Mouse (Mus musculus): Measurements from ENCODE around the gene Esr2. TPM values are rescaled to one million over a fixed set of nuclear protein-coding genes. Genes with fewer than 3 reads are reported as not detected.
A peak's percentile ranks its signal among the peaks of the same experiment; 100 is the strongest.
"Not testable (repeated sequence)": the region's sequence is repeated elsewhere in the genome, so short reads cannot be mapped to it uniquely, and the experiment has no call there.

Esr2 gene
- polyA plus RNA-seq (2016; fragmentation: Nextera tagmentation; extraction: Ambion mirVana) = 0.07 and 0.24 TPM in 2 replicates

- H3K27me3 ChIP-seq (ENCODE audit: insufficient read depth, poor library complexity, severe bottlenecking) = peaks cover 22% of the 10 kb centered on the region
- peak; percentile 60 for DNase-seq (ENCODE audit: low spot score)
- peak within 1 kb of the TSS; percentile 40; the same call in 1 of the 2 replicates for H3K27ac ChIP-seq
- H3K4me3 ChIP-seq = peak within 1 kb of the TSS; percentile 60
- no peaks in the 10 kb centered on the region for H3K9me3 ChIP-seq
- no peaks in the 10 kb centered on the region for H3K36me3 ChIP-seq
- WGBS = under 1% methylated on average over 39 of the region's 39 CpGs
- peaks cover 9% of the 10 kb centered on the region for H3K4me1 ChIP-seq (replicated peaks)
Measured at GRCm38 (mm10) chr12:76177000-76177863, at the start of gene Esr2. TSS of gene Esr2 (minus strand) at chr12:76177259.

GRCm38 (mm10) chr12:76222104-76222503 lies 45.0 kb upstream of the Esr2 start:
- 55% methylated on average over 4 of the region's 8 CpGs for WGBS

GRCm38 (mm10) chr12:76216716-76217115 lies 39.7 kb upstream of the Esr2 start:
- no peak for DNase-seq (ENCODE audit: low spot score)
- Histone ChIP-seq H3K36me3 (no peaks in the 10 kb centered on the region), H3K4me3 (no peak overlapping the region), H3K27ac (no peak overlapping the region), H3K4me1 (replicated peaks) (peaks cover 8% of the 10 kb centered on the region), H3K9me3 (no peaks in the 10 kb centered on the region), H3K27me3 (ENCODE audit: insufficient read depth, poor library complexity, severe bottlenecking) (no peaks in the 10 kb centered on the region)
- 69% methylated on average over 11 of the region's 11 CpGs for WGBS

More at GRCm38 (mm10) chr12:76222104-76222503, 45.0 kb upstream of the Esr2 start:
- not testable (repeated sequence) for H3K27me3 ChIP-seq (ENCODE audit: insufficient read depth, poor library complexity, severe bottlenecking); DNase-seq (ENCODE audit: low spot score); H3K4me3 ChIP-seq; H3K9me3 ChIP-seq; H3K36me3 ChIP-seq; H3K27ac ChIP-seq; H3K4me1 ChIP-seq (replicated peaks)

DNA sequence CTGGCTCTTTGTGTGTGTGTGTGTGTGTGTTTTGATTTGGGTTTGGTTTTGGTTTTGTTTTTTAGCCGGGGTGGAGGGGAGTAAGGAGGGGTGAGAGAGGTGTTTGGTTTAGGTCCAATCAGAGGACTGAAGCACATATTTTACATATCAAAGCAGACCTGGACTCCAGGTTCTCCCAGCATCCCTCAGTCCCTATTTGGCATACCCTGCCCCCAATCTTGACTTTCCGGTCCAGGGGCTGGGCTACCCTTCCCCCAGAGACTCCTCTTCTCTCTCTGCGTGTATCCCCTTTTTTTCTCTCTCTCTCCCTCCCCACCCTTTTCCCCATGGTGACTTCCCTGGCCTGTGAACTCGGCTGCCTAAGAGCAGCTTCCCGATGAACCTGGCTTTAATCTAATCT lies 38.1 kb upstream of the Esr2 start:
- Histone ChIP-seq H3K27me3 (ENCODE audit: insufficient read depth, poor library complexity, severe bottlenecking) (no peaks in the 10 kb centered on the region), H3K36me3 (no peaks in the 10 kb centered on the region), H3K27ac (no peak overlapping the region), H3K9me3 (no peaks in the 10 kb centered on the region), H3K4me1 (replicated peaks) (peaks cover 8% of the 10 kb centered on the region), H3K4me3 (no peak overlapping the region)
- WGBS = 21% methylated on average over 5 of the region's 5 CpGs
- DNase-seq (ENCODE audit: low spot score) = no peak

GRCm38 (mm10) chr12:76209429-76209974 lies 32.4 kb upstream of the Esr2 start:
- Histone ChIP-seq H3K4me1 (replicated peaks) (no peaks in the 10 kb centered on the region), H3K36me3 (no peaks in the 10 kb centered on the region), H3K4me3 (no peak overlapping the region), H3K9me3 (no peaks in the 10 kb centered on the region), H3K27ac (no peak overlapping the region), H3K27me3 (ENCODE audit: insufficient read depth, poor library complexity, severe bottlenecking) (no peaks in the 10 kb centered on the region)
- DNase-seq (ENCODE audit: low spot score) = no peak
- 94% methylated on average over 5 of the region's 5 CpGs for WGBS

DNA sequence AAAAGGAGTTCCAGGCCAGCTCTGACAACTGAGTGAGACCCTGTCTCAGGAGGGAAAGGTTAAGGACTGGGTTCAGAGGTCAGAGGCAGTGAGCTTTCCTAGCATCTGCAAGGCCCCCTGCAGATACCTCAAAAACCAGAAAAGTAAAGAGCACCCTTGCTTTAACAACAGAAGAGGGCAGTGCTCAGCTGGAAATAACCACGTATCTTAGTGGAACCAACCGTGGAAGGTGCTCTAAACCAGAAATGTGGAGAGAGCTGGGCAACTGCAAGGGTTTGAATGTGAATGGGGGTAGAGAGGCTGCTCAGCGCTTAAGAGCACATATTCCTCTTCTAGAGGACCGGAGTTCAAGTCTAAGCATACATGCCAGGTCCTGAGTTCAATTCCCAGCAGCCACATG lies 23.3 kb upstream of the Esr2 start:
- Histone ChIP-seq H3K9me3 (no peaks in the 10 kb centered on the region), H3K4me1 (replicated peaks) (peaks cover 14% of the 10 kb centered on the region), H3K4me3 (no peak overlapping the region), H3K36me3 (no peaks in the 10 kb centered on the region), H3K27me3 (ENCODE audit: insufficient read depth, poor library complexity, severe bottlenecking) (peaks cover 9% of the 10 kb centered on the region; the same call in 1 of the 2 replicates), H3K27ac (no peak overlapping the region)
- WGBS = 70% methylated on average over 4 of the region's 4 CpGs
- no peak for DNase-seq (ENCODE audit: low spot score)

GRCm38 (mm10) chr12:76197071-76197470 lies 20.0 kb upstream of the Esr2 start:
- peaks cover 23% of the 10 kb centered on the region for H3K27me3 ChIP-seq (ENCODE audit: insufficient read depth, poor library complexity, severe bottlenecking)
- H3K9me3 ChIP-seq = no peaks in the 10 kb centered on the region
- peak overlapping the region; percentile 76; the same call in 1 of the 2 replicates for H3K27ac ChIP-seq
- no peaks in the 10 kb centered on the region for H3K36me3 ChIP-seq
- H3K4me3 ChIP-seq = peak overlapping the region; percentile 53
- 38% methylated on average over 8 of the region's 8 CpGs for WGBS
- peaks cover 18% of the 10 kb centered on the region for H3K4me1 ChIP-seq (replicated peaks)
- peak; percentile 29 for DNase-seq (ENCODE audit: low spot score)

DNA sequence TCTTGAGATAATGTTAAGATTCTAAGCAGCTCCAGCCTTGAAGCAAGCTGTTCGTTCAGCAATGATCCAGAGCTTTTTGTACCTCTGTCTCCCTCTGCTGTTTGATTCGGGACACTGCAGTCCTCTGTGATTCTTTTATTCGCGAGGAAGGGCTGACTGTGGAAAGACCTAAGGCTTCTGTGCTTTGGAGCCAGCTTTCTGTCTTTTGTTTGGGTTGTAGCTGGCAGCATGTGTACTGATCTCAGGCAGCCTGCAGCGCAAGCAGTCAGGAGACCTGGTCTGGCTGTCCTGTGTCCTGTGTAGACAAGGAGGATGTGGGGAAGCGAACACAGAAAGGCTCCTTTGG lies 19.6 kb upstream of the Esr2 start:
- Histone ChIP-seq H3K4me3 (peak overlapping the region; percentile 53), H3K36me3 (no peaks in the 10 kb centered on the region), H3K9me3 (no peaks in the 10 kb centered on the region), H3K4me1 (replicated peaks) (peaks cover 18% of the 10 kb centered on the region), H3K27me3 (ENCODE audit: insufficient read depth, poor library complexity, severe bottlenecking) (peaks cover 23% of the 10 kb centered on the region), H3K27ac (peak overlapping the region; percentile 76)
- peak; percentile 82 for DNase-seq (ENCODE audit: low spot score)
- 7% methylated on average over 6 of the region's 6 CpGs for WGBS

DNA sequence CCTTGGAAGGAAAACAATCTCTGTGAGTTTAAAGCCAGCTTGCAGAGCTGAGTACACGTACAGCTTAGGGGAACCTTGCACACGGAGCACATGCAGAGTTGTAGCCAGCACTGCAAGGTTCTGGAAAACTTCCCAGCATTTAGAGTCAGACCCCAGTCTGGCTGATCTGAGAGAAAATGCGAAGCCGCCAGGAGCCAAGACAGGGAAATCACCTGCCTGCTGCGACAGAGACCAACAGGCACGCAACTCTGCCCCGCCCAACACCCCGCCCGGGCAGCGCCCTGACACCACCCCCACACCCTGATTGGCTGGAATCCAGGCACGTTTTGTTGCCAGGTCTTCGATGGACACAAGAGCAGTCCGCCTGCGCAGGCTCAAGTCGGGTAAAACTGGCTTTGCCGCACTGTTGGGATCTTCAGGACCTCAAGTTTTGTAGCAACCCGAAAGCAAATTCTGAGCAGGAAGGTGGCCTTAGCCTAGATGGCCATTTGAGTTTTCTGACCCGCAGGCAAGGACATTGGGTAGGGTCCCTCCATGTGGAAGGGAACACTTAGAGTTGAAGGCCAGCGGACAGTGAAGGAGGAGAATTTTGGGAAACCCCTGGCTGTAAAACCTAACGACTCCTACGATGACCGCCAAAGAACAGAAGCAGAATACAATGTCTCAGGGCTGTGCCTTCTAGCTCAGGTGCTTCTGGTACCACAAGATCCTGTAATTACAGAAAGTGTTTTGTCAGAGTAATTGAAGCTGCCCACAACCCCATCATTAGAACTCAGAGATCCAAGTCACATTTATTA lies 19.1 kb upstream of the Esr2 start:
- WGBS = under 1% methylated on average over 22 of the region's 22 CpGs
- H3K27ac ChIP-seq = peak overlapping the region; percentile 76

DNA sequence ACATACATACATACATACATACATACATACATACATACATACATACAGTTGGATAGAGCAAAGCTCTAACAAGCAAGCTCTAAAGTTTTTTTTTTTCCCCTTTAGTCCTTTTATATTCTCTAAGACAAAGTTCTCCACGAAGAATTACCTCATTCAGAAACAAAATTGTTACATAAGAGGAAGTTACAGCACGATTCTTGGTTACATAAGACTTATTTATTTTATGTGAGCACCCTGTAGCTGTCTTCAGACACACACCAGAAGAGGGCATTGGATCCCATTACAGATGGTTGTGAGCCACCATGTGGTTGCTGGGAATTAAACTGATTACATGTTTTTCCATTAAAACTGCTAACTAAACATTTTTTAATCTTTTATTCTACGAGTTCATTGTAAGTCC lies 17.5 kb upstream of the Esr2 start:
- H3K27ac ChIP-seq = no peak overlapping the region
- H3K4me3 ChIP-seq = no peak overlapping the region
- DNase-seq (ENCODE audit: low spot score) = no peak
- peaks cover 18% of the 10 kb centered on the region for H3K4me1 ChIP-seq (replicated peaks)
- peaks cover 23% of the 10 kb centered on the region for H3K27me3 ChIP-seq (ENCODE audit: insufficient read depth, poor library complexity, severe bottlenecking)
- H3K36me3 ChIP-seq = no peaks in the 10 kb centered on the region
- WGBS = 76% methylated on average over 3 of the region's 3 CpGs
- no peaks in the 10 kb centered on the region for H3K9me3 ChIP-seq

More for the DNA sequence above, 19.1 kb upstream of the Esr2 start:
- H3K27me3 ChIP-seq (ENCODE audit: insufficient read depth, poor library complexity, severe bottlenecking) = peaks cover 23% of the 10 kb centered on the region
- H3K4me1 ChIP-seq (replicated peaks) = peaks cover 18% of the 10 kb centered on the region
- no peaks in the 10 kb centered on the region for H3K9me3 ChIP-seq
- H3K36me3 ChIP-seq = no peaks in the 10 kb centered on the region
- H3K4me3 ChIP-seq = peak overlapping the region; percentile 53
- DNase-seq (ENCODE audit: low spot score) = peak; percentile 85

DNA sequence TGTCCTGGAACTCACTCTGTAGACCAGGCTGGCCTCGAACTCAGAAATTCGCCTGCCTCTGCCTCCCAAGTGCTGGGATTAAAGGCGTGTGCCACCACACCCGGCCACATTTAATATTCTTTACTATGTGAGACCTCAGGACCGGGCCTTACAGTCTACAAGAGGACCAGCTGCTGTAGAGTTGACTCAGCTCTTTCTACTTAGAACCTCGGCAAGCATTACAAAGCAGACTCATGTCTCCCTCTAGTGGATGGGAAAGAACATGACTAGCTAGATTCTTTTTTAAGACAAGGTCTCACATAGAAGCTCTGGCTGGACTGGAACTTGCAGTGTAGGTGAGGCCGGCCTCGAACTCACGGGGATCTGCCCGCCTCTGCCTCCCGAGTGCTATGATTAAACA lies 13.9 kb upstream of the Esr2 start:
- 46% methylated on average over 11 of the region's 11 CpGs for WGBS

GRCm38 (mm10) chr12:76187849-76188248 lies 10.8 kb upstream of the Esr2 start:
- no peaks in the 10 kb centered on the region for H3K9me3 ChIP-seq
- no peak overlapping the region for H3K27ac ChIP-seq
- 0 out of 2 replicates have a peak, but pooled peaks cover under 1% of the 10 kb centered on the region for H3K4me1 ChIP-seq (replicated peaks)
- H3K4me3 ChIP-seq = no peak overlapping the region
- H3K36me3 ChIP-seq = no peaks in the 10 kb centered on the region
- peak; percentile 30 for DNase-seq (ENCODE audit: low spot score)
- H3K27me3 ChIP-seq (ENCODE audit: insufficient read depth, poor library complexity, severe bottlenecking) = no peaks in the 10 kb centered on the region
- 42% methylated on average over 8 of the region's 8 CpGs for WGBS

More for the DNA sequence above, 13.9 kb upstream of the Esr2 start:
- Histone ChIP-seq H3K4me1 (replicated peaks) (peaks cover 7% of the 10 kb centered on the region; the same call in 1 of the 2 replicates), H3K9me3 (no peaks in the 10 kb centered on the region), H3K27me3 (ENCODE audit: insufficient read depth, poor library complexity, severe bottlenecking) (peaks cover 19% of the 10 kb centered on the region), H3K27ac (no peak overlapping the region), H3K36me3 (no peaks in the 10 kb centered on the region), H3K4me3 (no peak overlapping the region)
- peak; percentile 28 for DNase-seq (ENCODE audit: low spot score)
